In genomic region chr5:146703710-146704121, GRCm38 (mm10) we compare ENCODE assay signal across 12 mouse cellular contexts.
DNase-seq lines count a peak whose midpoint lies in the region; ATAC-seq and TF ChIP-seq lines count a peak whose summit lies in the region.
"Had no signal": no experiment of that assay in that cellular context is flagged by ENCODE, and none has a peak within 500 bp of the region (broad histone marks: within the 10 kb centered on the region; RNA-seq: fewer than 3 reads in every experiment).

No protein-coding gene starts in this region.

- no peak overlapping the region for H3K4me3 ChIP-seq in heart, postnatal 0 days (ENCODE audit: low read depth, low read length)
- no peak overlapping the region for H3K4me3 ChIP-seq in myocyte

- TF ChIP-seq CTCF in heart, postnatal 0 days (IDR thresholded peaks at IDR 0.05; ENCODE audit: low read depth), result no peak

- no peak for ATAC-seq in heart, postnatal 0 days (ENCODE audit: insufficient read depth, low read depth)
- ATAC-seq in hematopoietic stem cell, adult 5-6 weeks (replicated peaks in 1 of 2; ENCODE audit: insufficient read depth in 1 of 2, low FRiP score in 2 of 2, low TSS enrichment in 1 of 2, low read depth in 1 of 2, poor library complexity in 2 of 2, severe bottlenecking in 2 of 2), result peak; percentile 86 to 89
- ATAC-seq: forebrain, embryonic 16.5 days had no signal

- H3K9ac ChIP-seq in heart, postnatal 0 days (replicated peaks; ENCODE audit: low read depth, low read length), result no peak overlapping the region

- H3K27ac ChIP-seq in heart, postnatal 0 days (ENCODE audit: low read depth), result no peak overlapping the region

- intact Hi-C loops in heart, postnatal 25 days (cut with DNase I), result no loop called here

- H3K27me3 ChIP-seq in heart, postnatal 0 days (ENCODE audit: control insufficient read depth, insufficient read depth, low read length), result no peaks in the 10 kb centered on the region
- H3K27me3 ChIP-seq in myocyte (ENCODE audit: control insufficient read depth, insufficient read depth, insufficient read length), result no peaks in the 10 kb centered on the region

- no peaks in the 10 kb centered on the region for H3K4me1 ChIP-seq in heart, postnatal 0 days (ENCODE audit: control insufficient read depth, insufficient read depth)

- TF ChIP-seq EP300 in heart, postnatal 0 days (IDR thresholded peaks at IDR 0.05; ENCODE audit: low read depth), result no peak

- H3K9me3 ChIP-seq in heart, postnatal 0 days (replicated peaks; ENCODE audit: control insufficient read depth, low read length), result no peaks in the 10 kb centered on the region

- DNase-seq in heart, postnatal 0 days (ENCODE audit: low spot score), result peak; percentile 13
- DNase-seq in heart, postnatal 25 days (ENCODE audit: low spot score), result no peak
- peak; percentile 86 for DNase-seq in NIH3T3 (ENCODE audit: low read depth)
- no peak for DNase-seq in cerebellum, adult 11 months
- DNase-seq in embryo, embryonic 11 days, result no peak
- no peak for DNase-seq in cerebellum, adult 18-20 months
- DNase-seq: cerebellum, adult 9-11 months; kidney, adult 18-20 months; lung, postnatal 14 days had no signal

- no peak overlapping the region for H3ac ChIP-seq in myocyte (ENCODE audit: control insufficient read depth, insufficient read length)

- WGBS in heart, postnatal 0 days, result 12% methylated on average over 8 of the region's 8 CpGs

- no peaks in the 10 kb centered on the region for H3K79me2 ChIP-seq in myocyte (ENCODE audit: control insufficient read depth, insufficient read depth)

- no peaks in the 10 kb centered on the region for H3K36me3 ChIP-seq in heart, postnatal 0 days (replicated peaks; ENCODE audit: control insufficient read depth, insufficient read depth, low read length)
- no peaks in the 10 kb centered on the region for H3K36me3 ChIP-seq in myocyte (ENCODE audit: control insufficient read depth, insufficient read depth)

- TF ChIP-seq POLR2A in myocyte (IDR thresholded peaks at IDR 0.05; ENCODE audit: insufficient read length, low read depth), result no peak

- H3K4me2 ChIP-seq in heart, postnatal 0 days (ENCODE audit: low read depth, low read length), result no peak overlapping the region
- H3K4me2 ChIP-seq in myocyte (ENCODE audit: low read depth), result peak overlapping the region; percentile 51

TF ChIP-seq in myocyte, 11 proteins besides CTCF, POLR2A, EP300 and RAD21:
- TF ChIP-seq TCF3 (IDR thresholded peaks at IDR 0.05; ENCODE audit: insufficient read length, low read depth) (no peak), POLR2AphosphoS2 (IDR thresholded peaks at IDR 0.05; ENCODE audit: insufficient read length, low read depth) (no peak), USF1 (IDR thresholded peaks at IDR 0.05; ENCODE audit: low read depth) (no peak), SRF (IDR thresholded peaks at IDR 0.05; ENCODE audit: control insufficient read depth, insufficient read length, low read depth) (no peak), MYOD1 (IDR thresholded peaks at IDR 0.05; ENCODE audit: control insufficient read depth in 1 of 3, insufficient read length in 2 of 3, low read depth in 2 of 3) (peak in 1 of 3 experiments; percentile 64), CEBPB (IDR thresholded peaks at IDR 0.05; ENCODE audit: insufficient read depth, poor library complexity, severe bottlenecking) (peak; percentile 58; the same call in 1 of the 2 replicates), TCF12 (IDR thresholded peaks at IDR 0.05; ENCODE audit: insufficient read depth, poor library complexity, severe bottlenecking) (no peak), REST (IDR thresholded peaks at IDR 0.05; ENCODE audit: insufficient read depth, insufficient read length) (no peak)

Comparison
In these comparisons a context has a peak if more than half of its experiments do, and no peak if none do; other contexts are left out.
1. DNase-seq: peak in heart, postnatal 0 days (single experiment) and NIH3T3 (single experiment); none in heart, postnatal 25 days (single experiment), cerebellum, adult 11 months (single experiment), embryo, embryonic 11 days (single experiment) and cerebellum, adult 18-20 months (0 of 2).